Mouse (Mus musculus): Measurements from ENCODE around the gene Atg7. TPM values are rescaled to one million over a fixed set of nuclear protein-coding genes. Genes with fewer than 3 reads are reported as not detected.

The Atg7 gene
- total RNA-seq, 1 experiment: 14.6 TPM

GRCm38 (mm10) chr6:114787606-114788005 lies 144.7 kb downstream of the Atg7 start:
- no peak for TF ChIP-seq ZNF384 (IDR thresholded peaks at IDR 0.05; ENCODE audit: low read depth, low read length)
- no peak for TF ChIP-seq CHD2 (IDR thresholded peaks at IDR 0.05; ENCODE audit: low read depth, low read length)
- no peak for TF ChIP-seq MAFK (IDR thresholded peaks at IDR 0.05; ENCODE audit: insufficient read depth, low read depth, low read length)
- no peak for TF ChIP-seq ZC3H11A (IDR thresholded peaks at IDR 0.05; ENCODE audit: borderline replicate concordance, low read depth, low read length)
- no peak for DNase-seq (ENCODE audit: low read depth, low spot score)
- Histone ChIP-seq H3K27ac (ENCODE audit: insufficient read depth, low read depth, low read length, poor library complexity, severe bottlenecking) (no peak overlapping the region), H3K4me1 (ENCODE audit: control insufficient read depth in 2 of 2, insufficient read depth in 2 of 2, low read length in 2 of 2, poor library complexity in 1 of 2) (peaks cover 0 to 3% of the 10 kb centered on the region in 2 experiments; a peak in 1 of 4 replicates), H3K9ac (ENCODE audit: insufficient read depth, low read depth, low read length, poor library complexity, severe bottlenecking) (no peak overlapping the region), H3K4me3 (ENCODE audit: insufficient read depth in 1 of 2, low read depth in 1 of 2, low read length in 2 of 2, poor library complexity in 1 of 2, severe bottlenecking in 1 of 2) (no peak overlapping the region), H3K9me3 (ENCODE audit: control insufficient read depth, insufficient read depth, low read depth, low read length) (no peaks in the 10 kb centered on the region), H3K36me3 (ENCODE audit: control insufficient read depth, insufficient read depth, low read length, poor library complexity, severe bottlenecking) (no peaks in the 10 kb centered on the region)
- in situ Hi-C loops (cut with MboI; ENCODE audit: low sequenced_read_pairs in 2 of 2, unreplicated experiment in 2 of 2): no loop called here

GRCm38 (mm10) chr6:114788663-114789062 lies 145.8 kb downstream of the Atg7 start:
- H3K4me1 ChIP-seq (ENCODE audit: control insufficient read depth in 2 of 2, insufficient read depth in 2 of 2, low read length in 2 of 2, poor library complexity in 1 of 2): peaks cover 0 to 3% of the 10 kb centered on the region in 2 experiments; a peak in 1 of 4 replicates
- no peak overlapping the region for H3K4me3 ChIP-seq (ENCODE audit: insufficient read depth in 1 of 2, low read depth in 1 of 2, low read length in 2 of 2, poor library complexity in 1 of 2, severe bottlenecking in 1 of 2)
- H3K9ac ChIP-seq (ENCODE audit: insufficient read depth, low read depth, low read length, poor library complexity, severe bottlenecking): no peak overlapping the region
- in situ Hi-C loops (cut with MboI; ENCODE audit: low sequenced_read_pairs in 2 of 2, unreplicated experiment in 2 of 2): no loop called here
- H3K27ac ChIP-seq (ENCODE audit: insufficient read depth, low read depth, low read length, poor library complexity, severe bottlenecking): no peak overlapping the region
- TF ChIP-seq HCFC1 (IDR thresholded peaks at IDR 0.05; ENCODE audit: borderline replicate concordance, insufficient read depth, low read length) (no peak), ZC3H11A (IDR thresholded peaks at IDR 0.05; ENCODE audit: borderline replicate concordance, low read depth, low read length) (no peak), MAFK (IDR thresholded peaks at IDR 0.05; ENCODE audit: insufficient read depth, low read depth, low read length) (no peak), ZNF384 (IDR thresholded peaks at IDR 0.05; ENCODE audit: low read depth, low read length) (no peak), CHD2 (IDR thresholded peaks at IDR 0.05; ENCODE audit: low read depth, low read length) (no peak)
- no peaks in the 10 kb centered on the region for H3K36me3 ChIP-seq (ENCODE audit: control insufficient read depth, insufficient read depth, low read length, poor library complexity, severe bottlenecking)
- no peaks in the 10 kb centered on the region for H3K9me3 ChIP-seq (ENCODE audit: control insufficient read depth, insufficient read depth, low read depth, low read length)
- no peak for DNase-seq (ENCODE audit: low read depth, low spot score)

- no peaks in the 10 kb centered on the region for H3K9me3 ChIP-seq (ENCODE audit: control insufficient read depth, insufficient read depth, low read depth, low read length)
- TF ChIP-seq HCFC1 (IDR thresholded peaks at IDR 0.05; ENCODE audit: borderline replicate concordance, insufficient read depth, low read length): no peak
- no peak for TF ChIP-seq CHD2 (IDR thresholded peaks at IDR 0.05; ENCODE audit: low read depth, low read length)
- no peak for TF ChIP-seq ZNF384 (IDR thresholded peaks at IDR 0.05; ENCODE audit: low read depth, low read length)
- TF ChIP-seq ZC3H11A (IDR thresholded peaks at IDR 0.05; ENCODE audit: borderline replicate concordance, low read depth, low read length): no peak
- TF ChIP-seq MAFK (IDR thresholded peaks at IDR 0.05; ENCODE audit: insufficient read depth, low read depth, low read length): no peak
- H3K36me3 ChIP-seq (ENCODE audit: control insufficient read depth, insufficient read depth, low read length, poor library complexity, severe bottlenecking): no peaks in the 10 kb centered on the region
- peaks cover 0 to 3% of the 10 kb centered on the region in 2 experiments; a peak in 1 of 4 replicates for H3K4me1 ChIP-seq (ENCODE audit: control insufficient read depth in 2 of 2, insufficient read depth in 2 of 2, low read length in 2 of 2, poor library complexity in 1 of 2)
- H3K4me3 ChIP-seq (ENCODE audit: insufficient read depth in 1 of 2, low read depth in 1 of 2, low read length in 2 of 2, poor library complexity in 1 of 2, severe bottlenecking in 1 of 2): no peak overlapping the region
- H3K27ac ChIP-seq (ENCODE audit: insufficient read depth, low read depth, low read length, poor library complexity, severe bottlenecking): no peak overlapping the region
- no peak overlapping the region for H3K9ac ChIP-seq (ENCODE audit: insufficient read depth, low read depth, low read length, poor library complexity, severe bottlenecking)
- in situ Hi-C loops (cut with MboI; ENCODE audit: low sequenced_read_pairs in 2 of 2, unreplicated experiment in 2 of 2): no loop called here
- no peak for DNase-seq (ENCODE audit: low read depth, low spot score)
Measured at GRCm38 (mm10) chr6:114790084-114790483, 147.2 kb downstream of the Atg7 start.

GRCm38 (mm10) chr6:114790902-114791301 lies 148.0 kb downstream of the Atg7 start:
- in situ Hi-C loops (cut with MboI; ENCODE audit: low sequenced_read_pairs in 2 of 2, unreplicated experiment in 2 of 2): no loop called here
- Histone ChIP-seq H3K36me3 (ENCODE audit: control insufficient read depth, insufficient read depth, low read length, poor library complexity, severe bottlenecking) (no peaks in the 10 kb centered on the region), H3K4me3 (ENCODE audit: insufficient read depth in 1 of 2, low read depth in 1 of 2, low read length in 2 of 2, poor library complexity in 1 of 2, severe bottlenecking in 1 of 2) (no peak overlapping the region), H3K9me3 (ENCODE audit: control insufficient read depth, insufficient read depth, low read depth, low read length) (no peaks in the 10 kb centered on the region), H3K4me1 (ENCODE audit: control insufficient read depth in 2 of 2, insufficient read depth in 2 of 2, low read length in 2 of 2, poor library complexity in 1 of 2) (peaks cover 0 to 3% of the 10 kb centered on the region in 2 experiments; a peak in 1 of 4 replicates), H3K9ac (ENCODE audit: insufficient read depth, low read depth, low read length, poor library complexity, severe bottlenecking) (no peak overlapping the region), H3K27ac (ENCODE audit: insufficient read depth, low read depth, low read length, poor library complexity, severe bottlenecking) (no peak overlapping the region)
- DNase-seq (ENCODE audit: low read depth, low spot score): no peak
- TF ChIP-seq ZNF384 (IDR thresholded peaks at IDR 0.05; ENCODE audit: low read depth, low read length) (no peak), MAFK (IDR thresholded peaks at IDR 0.05; ENCODE audit: insufficient read depth, low read depth, low read length) (no peak), ZC3H11A (IDR thresholded peaks at IDR 0.05; ENCODE audit: borderline replicate concordance, low read depth, low read length) (no peak), CHD2 (IDR thresholded peaks at IDR 0.05; ENCODE audit: low read depth, low read length) (no peak), HCFC1 (IDR thresholded peaks at IDR 0.05; ENCODE audit: borderline replicate concordance, insufficient read depth, low read length) (no peak)

GRCm38 (mm10) chr6:114791846-114792245 lies 148.9 kb downstream of the Atg7 start:
- H3K27ac ChIP-seq (ENCODE audit: insufficient read depth, low read depth, low read length, poor library complexity, severe bottlenecking): no peak overlapping the region
- no peaks in the 10 kb centered on the region for H3K36me3 ChIP-seq (ENCODE audit: control insufficient read depth, insufficient read depth, low read length, poor library complexity, severe bottlenecking)
- in situ Hi-C loops (cut with MboI; ENCODE audit: low sequenced_read_pairs in 2 of 2, unreplicated experiment in 2 of 2): no loop called here
- H3K9ac ChIP-seq (ENCODE audit: insufficient read depth, low read depth, low read length, poor library complexity, severe bottlenecking): no peak overlapping the region
- DNase-seq (ENCODE audit: low read depth, low spot score): no peak
- H3K4me1 ChIP-seq (ENCODE audit: control insufficient read depth in 2 of 2, insufficient read depth in 2 of 2, low read length in 2 of 2, poor library complexity in 1 of 2): peaks cover 0 to 2% of the 10 kb centered on the region in 2 experiments; a peak in 1 of 4 replicates
- no peak overlapping the region for H3K4me3 ChIP-seq (ENCODE audit: insufficient read depth in 1 of 2, low read depth in 1 of 2, low read length in 2 of 2, poor library complexity in 1 of 2, severe bottlenecking in 1 of 2)
- no peaks in the 10 kb centered on the region for H3K9me3 ChIP-seq (ENCODE audit: control insufficient read depth, insufficient read depth, low read depth, low read length)
- no peak for TF ChIP-seq ZNF384 (IDR thresholded peaks at IDR 0.05; ENCODE audit: low read depth, low read length)
- TF ChIP-seq ZC3H11A (IDR thresholded peaks at IDR 0.05; ENCODE audit: borderline replicate concordance, low read depth, low read length): no peak
- TF ChIP-seq CHD2 (IDR thresholded peaks at IDR 0.05; ENCODE audit: low read depth, low read length): no peak
- TF ChIP-seq HCFC1 (IDR thresholded peaks at IDR 0.05; ENCODE audit: borderline replicate concordance, insufficient read depth, low read length): no peak
- TF ChIP-seq MAFK (IDR thresholded peaks at IDR 0.05; ENCODE audit: insufficient read depth, low read depth, low read length): no peak
